Comparison of ENCODE assay signal across 13 mouse cellular contexts in the genomic region with DNA sequence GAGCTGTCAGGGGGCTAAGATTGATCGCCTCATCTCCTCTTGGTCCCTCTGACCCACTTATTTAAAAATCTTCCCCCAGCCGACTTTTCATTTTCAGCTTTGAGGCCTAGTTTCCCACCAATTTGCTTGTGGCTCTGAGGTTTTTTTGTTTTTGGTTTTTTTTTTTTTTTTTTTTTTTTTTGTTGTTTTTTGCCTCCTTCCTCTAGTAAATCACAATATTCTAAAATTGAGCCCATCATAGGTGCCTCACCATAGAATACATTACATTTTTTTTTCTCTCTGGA. TPM values are rescaled to one million over a fixed set of nuclear protein-coding genes. Genes with fewer than 3 reads are reported as not detected.
A peak's percentile ranks its signal among the peaks of the same experiment; 100 is the strongest.
DNase-seq lines count a peak whose midpoint lies in the region; ATAC-seq lines count a peak whose summit lies in the region.
"Had no signal": no experiment of that assay in that cellular context is flagged by ENCODE, and none has a peak within 500 bp of the region (broad histone marks: within the 10 kb centered on the region; RNA-seq: fewer than 3 reads in every experiment).

TSS of gene Hoxb2 (plus strand) at position 185 of the 284 bp plus-strand sequence.

- peak within 1 kb of the TSS; percentile 14 for H3K4me3 ChIP-seq in heart, embryonic 11.5 days (ENCODE audit: low read depth, low read length)
- peak within 1 kb of the TSS; percentile 99 for H3K4me3 ChIP-seq in neural tube, embryonic 11.5 days (ENCODE audit: low read depth, low read length)
- H3K4me3 ChIP-seq in intestine, embryonic 14.5 days (ENCODE audit: low read depth, low read length): peak within 1 kb of the TSS; percentile 50; the same call in 1 of the 2 replicates

- H3K36me3 ChIP-seq in heart, embryonic 11.5 days (ENCODE audit: control insufficient read depth, insufficient read depth, low read length): no peaks in the 10 kb centered on the region
- peaks cover 8% of the 10 kb centered on the region for H3K36me3 ChIP-seq in neural tube, embryonic 11.5 days (ENCODE audit: control insufficient read depth, insufficient read depth, low read length)
- H3K36me3 ChIP-seq in intestine, embryonic 14.5 days (ENCODE audit: control insufficient read depth, insufficient read depth, low read length): peaks cover 8% of the 10 kb centered on the region; the same call in 1 of the 2 replicates

- H3K4me2 ChIP-seq in heart, embryonic 11.5 days: peak within 1 kb of the TSS; percentile 76
- peak within 1 kb of the TSS; percentile 95 for H3K4me2 ChIP-seq in neural tube, embryonic 11.5 days (ENCODE audit: low read depth)
- peak within 1 kb of the TSS; percentile 83 for H3K4me2 ChIP-seq in intestine, embryonic 14.5 days (ENCODE audit: low read length)

- DNase-seq in heart, postnatal 36 days: no peak
- no peak for DNase-seq in neural tube, embryonic 11.5 days (ENCODE audit: low spot score)
- DNase-seq in neural tube, embryonic 10.5 days (ENCODE audit: extremely low spot score, low spot score): no peak
- DNase-seq in intestine, embryonic 14.5 days (ENCODE audit: low spot score): peak; percentile 53
- DNase-seq in frontal cortex, postnatal 25 days (ENCODE audit: low spot score in 2 of 2): no peak
- DNase-seq in gastrocnemius, adult 8-10 months (ENCODE audit: low spot score in 2 of 2): no peak
- DNase-seq in T-cell, adult 2 months (ENCODE audit: low spot score): no peak
- DNase-seq: right cerebral cortex, postnatal 14 days had no signal

- H3K9me3 ChIP-seq in heart, embryonic 11.5 days (replicated peaks; ENCODE audit: control insufficient read depth, low read length): no peaks in the 10 kb centered on the region
- H3K9me3 ChIP-seq in neural tube, embryonic 11.5 days (ENCODE audit: control insufficient read depth, low read length): no peaks in the 10 kb centered on the region
- no peaks in the 10 kb centered on the region for H3K9me3 ChIP-seq in intestine, embryonic 14.5 days (ENCODE audit: control insufficient read depth, low read length)

- H3K27ac ChIP-seq in heart, embryonic 11.5 days (ENCODE audit: low read depth, low read length): peak within 1 kb of the TSS; percentile 62; the same call in 1 of the 2 replicates
- H3K27ac ChIP-seq in neural tube, embryonic 11.5 days (ENCODE audit: low read depth, low read length): peak within 1 kb of the TSS; percentile 99
- H3K27ac ChIP-seq in intestine, embryonic 14.5 days (ENCODE audit: low read depth): peak within 1 kb of the TSS; percentile 99
- H3K27ac ChIP-seq: liver, embryonic 14.5 days had no signal

- H3K4me1 ChIP-seq in heart, embryonic 11.5 days (ENCODE audit: control insufficient read depth, insufficient read depth, low read length): peaks cover 18% of the 10 kb centered on the region
- peaks cover 47% of the 10 kb centered on the region for H3K4me1 ChIP-seq in neural tube, embryonic 11.5 days (ENCODE audit: control insufficient read depth, insufficient read depth, low read length)
- H3K4me1 ChIP-seq in intestine, embryonic 14.5 days (replicated peaks; ENCODE audit: control insufficient read depth, insufficient read depth, low read length): peaks cover 56% of the 10 kb centered on the region

- no peak for ATAC-seq in heart, embryonic 11.5 days (replicated peaks; ENCODE audit: insufficient number of reproducible peaks, low FRiP score, low TSS enrichment)
- ATAC-seq in neural tube, embryonic 11.5 days (ENCODE audit: insufficient read depth, low FRiP score, low TSS enrichment): no peak
- no peak for ATAC-seq in intestine, embryonic 14.5 days (replicated peaks; ENCODE audit: low FRiP score, low TSS enrichment, low read depth)
- ATAC-seq: forebrain, embryonic 14.5 days had no signal

- intact Hi-C loops in heart, postnatal 36 days (cut with DNase I): no loop called here

- peaks cover 83% of the 10 kb centered on the region for H3K27me3 ChIP-seq in heart, embryonic 11.5 days (ENCODE audit: control insufficient read depth, insufficient read depth, low read length)
- no peaks in the 10 kb centered on the region for H3K27me3 ChIP-seq in neural tube, embryonic 11.5 days (ENCODE audit: control insufficient read depth, insufficient read depth, low read length)
- H3K27me3 ChIP-seq in intestine, embryonic 14.5 days (replicated peaks; ENCODE audit: control insufficient read depth, insufficient read depth, low read length): no peaks in the 10 kb centered on the region

- peak within 1 kb of the TSS; percentile 60; the same call in 1 of the 2 replicates for H3K9ac ChIP-seq in heart, embryonic 11.5 days (ENCODE audit: low read depth, low read length)
- peak within 1 kb of the TSS; percentile 100 for H3K9ac ChIP-seq in neural tube, embryonic 11.5 days (ENCODE audit: low read length)
- H3K9ac ChIP-seq in intestine, embryonic 14.5 days (ENCODE audit: low read length): peak within 1 kb of the TSS; percentile 87
- H3K9ac ChIP-seq: liver, embryonic 14.5 days had no signal

- 8% methylated on average over 2 of the region's 2 CpGs for WGBS in heart, embryonic 11.5 days (ENCODE audit: insufficient replicate concordance)
- 0% methylated on average over 2 of the region's 2 CpGs for WGBS in neural tube, embryonic 11.5 days
- WGBS in intestine, embryonic 14.5 days: 20% methylated on average over 2 of the region's 2 CpGs

RNA-seq across cellular contexts. Expression of gene Hoxb2, which starts in this region (rescaled TPM):
- polyA plus RNA-seq in heart, embryonic 11.5 days (2014; fragmentation: Nextera tagmentation; extraction: Ambion mirVana): 4.5 and 7.4 TPM in 2 replicates
- total RNA-seq in heart, postnatal 36 days (2021): 1 to 10 TPM in 1 of 2 experiments, under 1 TPM in 1; 0.51 to 1.1 TPM
- polyA plus RNA-seq in neural tube, embryonic 11.5 days (2014; fragmentation: Nextera tagmentation; extraction: Ambion mirVana): 88.2 and 89.0 TPM in 2 replicates
- 22.9 and 27.9 TPM in 2 replicates for polyA plus RNA-seq in intestine, embryonic 14.5 days (2014; fragmentation: Nextera tagmentation; extraction: Ambion mirVana)
- under 1 TPM in 2 of 4 experiments, not detected in 2; 0.22 to 0.24 TPM for total RNA-seq in gastrocnemius, adult 8-10 months (2022)
- polyA plus RNA-seq: C2C12; forebrain, embryonic 14.5 days; midbrain, postnatal 0 days had no signal

Comparison
In these comparisons a context has a peak if more than half of its experiments do, and no peak if none do; other contexts are left out.
1. H3K4me3 ChIP-seq: peak in every context shown above with its lines; median percentile 99 in neural tube, embryonic 11.5 days; 50 in intestine, embryonic 14.5 days; 14 in heart, embryonic 11.5 days.